Mouse (Mus musculus): ENCODE measurements around the gene Rec114. TPM values are rescaled to one million over a fixed set of nuclear protein-coding genes. Genes with fewer than 3 reads are reported as not detected.

Rec114 gene
- polyA plus RNA-seq, 1 experiment from 2014 or later: 1.6 TPM

DNA sequence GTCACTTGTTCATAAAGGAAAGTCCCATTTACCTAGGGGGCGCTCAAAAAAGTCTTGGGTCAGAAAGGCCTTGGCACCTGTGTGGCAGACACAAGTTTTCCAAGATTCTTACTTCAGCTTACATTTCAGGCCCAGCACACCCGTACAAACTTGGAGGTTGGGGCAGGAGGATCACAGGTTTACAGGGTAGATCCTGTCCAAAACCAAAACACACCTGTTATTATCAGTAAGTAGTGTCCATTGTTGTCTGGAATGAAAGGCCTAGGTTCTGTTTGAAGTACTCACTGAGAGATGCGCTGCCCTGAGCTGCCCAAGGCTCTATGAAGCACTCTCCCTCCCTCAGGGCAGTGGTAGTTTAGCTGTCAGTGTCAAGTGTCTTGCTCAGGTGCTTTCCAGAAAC, 84.4 kb downstream of the Rec114 start:
- H3K4me2 ChIP-seq: no peak overlapping the region
- H3K27me3 ChIP-seq: no peaks in the 10 kb centered on the region
- no peak overlapping the region for H3K4me3 ChIP-seq
- no peaks in the 10 kb centered on the region for H3K4me1 ChIP-seq
- H3K36me3 ChIP-seq (ENCODE audit: poor library complexity, severe bottlenecking): peaks cover 27% of the 10 kb centered on the region
- H3K9me3 ChIP-seq (replicated peaks): no peaks in the 10 kb centered on the region
- no peak for ATAC-seq
- no peak overlapping the region for H3K9ac ChIP-seq
- WGBS: 88% methylated on average over 3 of the region's 3 CpGs
- no peak overlapping the region for H3K27ac ChIP-seq

- no peak overlapping the region for H3K4me3 ChIP-seq
- no peaks in the 10 kb centered on the region for H3K9me3 ChIP-seq (replicated peaks)
- WGBS: 94% methylated on average over 4 of the region's 4 CpGs
- H3K27me3 ChIP-seq: no peaks in the 10 kb centered on the region
- no peak overlapping the region for H3K27ac ChIP-seq
- H3K4me1 ChIP-seq: no peaks in the 10 kb centered on the region
- ATAC-seq: no peak
- H3K9ac ChIP-seq: no peak overlapping the region
- peaks cover 27% of the 10 kb centered on the region for H3K36me3 ChIP-seq (ENCODE audit: poor library complexity, severe bottlenecking)
- no peak overlapping the region for H3K4me2 ChIP-seq
Observed at GRCm38 (mm10) chr9:58658596-58659309, 85.0 kb downstream of the Rec114 start.

DNA sequence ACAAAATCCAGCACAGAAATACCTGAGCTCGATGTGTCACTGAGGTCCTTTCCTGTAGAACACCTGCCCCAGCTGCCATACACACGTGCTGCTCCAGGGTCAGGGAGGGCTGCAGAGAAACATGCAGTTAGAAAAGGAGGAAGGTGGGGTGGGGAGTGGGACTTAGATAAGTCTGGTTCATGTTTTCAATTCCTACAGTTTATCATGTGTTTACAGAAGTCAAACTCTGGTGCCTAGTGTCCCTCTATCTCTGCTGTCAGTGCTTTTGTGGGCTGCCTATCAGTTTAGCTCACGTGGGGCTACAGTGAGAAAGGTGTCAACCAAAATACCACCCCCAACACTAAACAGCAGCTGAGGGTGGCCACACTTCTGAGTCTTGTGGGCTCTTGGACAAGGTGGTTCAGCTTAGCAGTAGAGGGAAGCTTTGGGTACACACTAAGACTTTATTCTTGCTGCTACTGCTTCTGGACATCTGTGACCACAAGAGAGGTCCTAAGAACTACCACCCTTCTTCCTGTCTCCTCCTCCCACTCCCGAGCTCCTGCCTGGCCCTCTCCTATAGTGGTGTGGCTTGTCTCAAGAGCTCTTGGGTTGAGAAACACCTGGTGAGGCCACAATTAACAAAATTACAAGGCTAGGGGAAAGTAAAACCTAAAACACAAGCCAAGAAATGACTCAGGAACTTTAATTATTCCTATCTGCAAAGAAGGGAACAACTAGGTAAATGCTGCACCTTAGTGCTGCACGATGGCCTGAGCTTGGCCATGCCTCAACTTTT, 85.8 kb downstream of the Rec114 start:
- H3K4me2 ChIP-seq: no peak overlapping the region
- no peak overlapping the region for H3K4me3 ChIP-seq
- no peak for ATAC-seq
- no peaks in the 10 kb centered on the region for H3K4me1 ChIP-seq
- H3K27me3 ChIP-seq: no peaks in the 10 kb centered on the region
- WGBS: 92% methylated on average over 5 of the region's 5 CpGs
- H3K27ac ChIP-seq: no peak overlapping the region
- H3K36me3 ChIP-seq (ENCODE audit: poor library complexity, severe bottlenecking): peaks cover 27% of the 10 kb centered on the region
- H3K9ac ChIP-seq: no peak overlapping the region
- H3K9me3 ChIP-seq (replicated peaks): no peaks in the 10 kb centered on the region

DNA sequence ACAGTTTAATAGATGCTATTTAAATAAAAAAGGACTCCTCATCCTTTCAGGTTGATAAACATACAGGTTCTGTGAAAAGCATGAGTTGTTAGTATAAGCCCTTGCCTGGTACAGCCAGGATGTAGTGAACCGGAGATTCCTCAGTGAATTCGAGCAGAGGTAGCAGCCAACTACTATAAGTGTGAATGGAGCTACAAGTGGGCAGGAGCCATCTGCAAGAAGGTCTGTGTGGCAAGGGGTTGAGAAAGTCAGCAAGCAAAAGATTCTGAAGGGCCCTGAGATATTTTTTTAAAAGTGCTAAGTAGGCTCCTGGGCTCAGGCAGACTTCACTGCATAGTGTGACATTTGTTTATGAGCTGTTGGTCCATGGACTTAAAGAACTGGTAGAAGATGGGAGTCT, 86.9 kb downstream of the Rec114 start:
- Histone ChIP-seq H3K9me3 (replicated peaks) (no peaks in the 10 kb centered on the region), H3K4me3 (no peak overlapping the region), H3K9ac (no peak overlapping the region), H3K36me3 (ENCODE audit: poor library complexity, severe bottlenecking) (peaks cover 19% of the 10 kb centered on the region), H3K4me2 (no peak overlapping the region), H3K4me1 (no peaks in the 10 kb centered on the region), H3K27ac (no peak overlapping the region), H3K27me3 (no peaks in the 10 kb centered on the region)
- no peak for ATAC-seq
- WGBS: 93% methylated on average over 2 of the region's 2 CpGs

DNA sequence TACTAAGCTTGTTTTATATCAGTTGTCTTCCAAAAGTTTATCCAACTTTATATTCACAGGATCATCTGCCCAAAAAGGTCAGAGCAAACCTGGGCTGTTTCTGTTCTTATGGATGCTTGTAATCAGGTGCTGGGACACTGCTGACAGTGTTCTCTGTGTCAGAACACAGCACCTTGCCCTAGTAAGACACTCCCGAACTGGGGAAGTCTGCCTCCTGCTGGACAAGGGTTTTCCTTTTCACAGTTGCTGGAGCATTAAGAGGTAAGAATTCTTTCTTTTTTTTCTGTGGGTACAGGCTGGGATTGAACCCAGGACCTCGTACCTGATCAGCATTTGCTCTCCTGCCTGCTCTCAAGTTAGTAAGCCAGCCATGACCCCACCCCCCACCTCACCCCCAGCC, 87.4 kb downstream of the Rec114 start:
- no peak overlapping the region for H3K4me2 ChIP-seq
- no peaks in the 10 kb centered on the region for H3K4me1 ChIP-seq
- WGBS: 60% methylated on average over 2 of the region's 2 CpGs
- H3K27ac ChIP-seq: no peak overlapping the region
- no peak for ATAC-seq
- H3K36me3 ChIP-seq (ENCODE audit: poor library complexity, severe bottlenecking): peaks cover 21% of the 10 kb centered on the region; the same call in 1 of the 2 replicates
- no peaks in the 10 kb centered on the region for H3K9me3 ChIP-seq (replicated peaks)
- H3K9ac ChIP-seq: no peak overlapping the region
- no peaks in the 10 kb centered on the region for H3K27me3 ChIP-seq
- no peak overlapping the region for H3K4me3 ChIP-seq

DNA sequence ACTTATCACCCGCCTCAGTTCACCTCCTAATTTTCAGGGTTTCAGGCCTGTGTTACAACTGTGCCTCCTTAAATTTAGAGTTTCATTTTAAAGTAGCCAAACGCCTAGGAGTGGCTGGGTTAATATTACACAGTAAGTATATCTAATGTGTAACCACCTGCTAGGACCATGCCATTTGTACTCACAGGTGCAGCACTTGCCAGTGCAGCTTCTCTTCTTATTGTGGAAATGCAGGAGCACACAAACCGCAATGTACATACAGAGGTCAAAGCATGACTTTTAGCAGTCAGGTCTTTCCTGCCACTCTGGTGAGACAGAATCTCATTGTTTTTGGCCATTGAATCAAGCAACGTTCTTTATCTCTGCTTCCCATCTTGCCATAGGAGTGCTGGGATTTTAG, 89.3 kb downstream of the Rec114 start:
- ATAC-seq: no peak
- H3K9ac ChIP-seq: no peak overlapping the region
- WGBS: 81% methylated on average over 4 of the region's 4 CpGs

GRCm38 (mm10) chr9:58651993-58652392, 91.8 kb downstream of the Rec114 start:
- peaks cover 10% of the 10 kb centered on the region; the same call in 1 of the 2 replicates for H3K36me3 ChIP-seq (ENCODE audit: poor library complexity, severe bottlenecking)
- H3K9me3 ChIP-seq (replicated peaks): no peaks in the 10 kb centered on the region
- H3K27ac ChIP-seq: no peak overlapping the region
- ATAC-seq: no peak
- WGBS: 58% methylated on average over 4 of the region's 4 CpGs
- H3K4me3 ChIP-seq: no peak overlapping the region
- no peak overlapping the region for H3K4me2 ChIP-seq
- no peaks in the 10 kb centered on the region for H3K27me3 ChIP-seq
- no peak overlapping the region for H3K9ac ChIP-seq
- H3K4me1 ChIP-seq: peaks cover 4% of the 10 kb centered on the region; the same call in 1 of the 2 replicates

More for the DNA sequence above, 89.3 kb downstream of the Rec114 start:
- Histone ChIP-seq H3K4me3 (no peak overlapping the region), H3K9me3 (replicated peaks) (no peaks in the 10 kb centered on the region), H3K36me3 (ENCODE audit: poor library complexity, severe bottlenecking) (peaks cover 20% of the 10 kb centered on the region; the same call in 1 of the 2 replicates), H3K4me1 (no peaks in the 10 kb centered on the region), H3K27ac (no peak overlapping the region), H3K27me3 (no peaks in the 10 kb centered on the region), H3K4me2 (no peak overlapping the region)

GRCm38 (mm10) chr9:58649265-58649626, 94.5 kb downstream of the Rec114 start:
- no peak overlapping the region for H3K27ac ChIP-seq
- WGBS: 62% methylated on average over 4 of the region's 4 CpGs

GRCm38 (mm10) chr9:58648406-58649264, 95.1 kb downstream of the Rec114 start:
- H3K4me2 ChIP-seq: no peak overlapping the region
- peaks cover 4% of the 10 kb centered on the region; the same call in 1 of the 2 replicates for H3K4me1 ChIP-seq
- H3K27ac ChIP-seq: no peak overlapping the region
- no peak overlapping the region for H3K9ac ChIP-seq
- no peak overlapping the region for H3K4me3 ChIP-seq
- 54% methylated on average over 6 of the region's 6 CpGs for WGBS
- H3K9me3 ChIP-seq (replicated peaks): no peaks in the 10 kb centered on the region
- peaks cover 20% of the 10 kb centered on the region for H3K36me3 ChIP-seq (ENCODE audit: poor library complexity, severe bottlenecking)
- no peak for ATAC-seq
- H3K27me3 ChIP-seq: no peaks in the 10 kb centered on the region

More at GRCm38 (mm10) chr9:58649265-58649626, 94.5 kb downstream of the Rec114 start:
- H3K9ac ChIP-seq: no peak overlapping the region
- no peak overlapping the region for H3K4me3 ChIP-seq
- no peak overlapping the region for H3K4me2 ChIP-seq
- peaks cover 4% of the 10 kb centered on the region; the same call in 1 of the 2 replicates for H3K4me1 ChIP-seq
- ATAC-seq: no peak
- peaks cover 14% of the 10 kb centered on the region for H3K36me3 ChIP-seq (ENCODE audit: poor library complexity, severe bottlenecking)
- no peaks in the 10 kb centered on the region for H3K9me3 ChIP-seq (replicated peaks)
- H3K27me3 ChIP-seq: no peaks in the 10 kb centered on the region

DNA sequence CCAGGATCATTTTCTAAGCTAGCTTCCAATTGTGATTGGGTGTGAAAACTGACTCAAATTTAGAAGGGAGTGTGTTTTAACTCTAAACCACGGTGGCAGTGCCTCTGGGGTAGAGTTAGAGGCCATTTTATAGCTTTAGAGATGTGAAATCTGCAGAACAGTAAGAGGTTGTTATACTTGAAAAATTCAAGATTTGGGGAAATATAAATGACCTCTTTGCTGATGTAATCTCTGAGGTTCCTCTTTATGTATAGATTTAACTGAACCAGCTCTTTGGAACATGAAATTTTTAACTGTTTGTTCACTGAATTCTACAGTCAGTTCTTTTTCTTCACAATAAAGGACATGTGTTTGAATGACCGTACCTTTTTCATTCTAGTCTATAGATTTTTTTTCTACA, 113.3 kb downstream of the Rec114 start:
- Histone ChIP-seq H3K4me2 (no peak overlapping the region), H3K27me3 (no peaks in the 10 kb centered on the region), H3K4me3 (no peak overlapping the region), H3K9me3 (replicated peaks) (no peaks in the 10 kb centered on the region), H3K9ac (no peak overlapping the region), H3K27ac (no peak overlapping the region), H3K4me1 (no peaks in the 10 kb centered on the region), H3K36me3 (ENCODE audit: poor library complexity, severe bottlenecking) (peaks cover 16% of the 10 kb centered on the region)
- ATAC-seq: no peak
- WGBS: 82% methylated on average over 2 of the region's 2 CpGs

GRCm38 (mm10) chr9:58627197-58627596, 116.6 kb downstream of the Rec114 start:
- Histone ChIP-seq H3K9ac (no peak overlapping the region), H3K4me3 (no peak overlapping the region), H3K9me3 (replicated peaks) (no peaks in the 10 kb centered on the region), H3K4me2 (no peak overlapping the region), H3K36me3 (ENCODE audit: poor library complexity, severe bottlenecking) (peaks cover 10% of the 10 kb centered on the region), H3K27ac (no peak overlapping the region), H3K4me1 (no peaks in the 10 kb centered on the region), H3K27me3 (no peaks in the 10 kb centered on the region)
- no peak for ATAC-seq
- 79% methylated on average over 2 of the region's 2 CpGs for WGBS

DNA sequence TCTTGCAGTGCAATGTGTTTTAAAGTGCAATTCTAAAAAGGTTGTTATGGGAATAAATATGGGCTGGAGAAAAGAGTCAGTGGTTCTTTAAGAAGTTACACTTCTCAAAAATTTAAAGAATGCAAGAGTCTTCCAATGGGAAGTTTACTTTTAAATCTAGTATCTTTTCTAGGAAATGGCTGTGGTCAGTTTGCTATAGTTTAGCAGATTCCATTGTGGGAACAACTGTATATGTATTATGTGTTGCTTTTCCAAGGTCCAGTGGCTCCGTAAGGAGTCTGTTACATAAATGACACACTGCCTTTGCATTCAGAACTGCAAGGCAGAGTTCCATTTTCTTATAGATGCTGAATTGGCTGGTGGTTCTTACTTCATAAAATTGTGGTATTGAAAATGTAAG, 120.8 kb downstream of the Rec114 start:
- WGBS: 90% methylated on average over 1 of the region's 1 CpGs
- no peak for ATAC-seq
- Histone ChIP-seq H3K9ac (no peak overlapping the region), H3K27ac (no peak overlapping the region), H3K4me1 (0 out of 2 replicates have a peak, but pooled peaks cover 2% of the 10 kb centered on the region), H3K4me2 (no peak overlapping the region), H3K27me3 (no peaks in the 10 kb centered on the region), H3K4me3 (no peak overlapping the region), H3K9me3 (replicated peaks) (no peaks in the 10 kb centered on the region), H3K36me3 (ENCODE audit: poor library complexity, severe bottlenecking) (peaks cover 6% of the 10 kb centered on the region; the same call in 1 of the 2 replicates)

Data from forebrain, embryonic 13.5 days (tissue).